Mouse (Mus musculus) layer of hippocampus, postnatal 36 days (tissue): ENCODE data around the gene Fbxo46. TPM values are rescaled to one million over a fixed set of nuclear protein-coding genes. Genes with fewer than 3 reads are reported as not detected.

Experiments
- DNase-seq, 2 experiments: peaks; one replicate each; pipeline ENCODE4 v3.0.0; 2022
- microRNA-seq, 2 experiments: library from miRNA; unstranded; fragments of <30 nt; microRNA quantifications; one replicate each; pipeline ENCODE4 v1.2.0; 2021
- total RNA-seq, 2 experiments: library from RNA; stranded (reverse); gene quantifications; 2 replicates each; pipeline ENCODE4 v1.2.3; 2021

Gene Fbxo46
- total RNA-seq, 2 experiments from 2014 or later: 14.2 to 14.3 TPM

DNA sequence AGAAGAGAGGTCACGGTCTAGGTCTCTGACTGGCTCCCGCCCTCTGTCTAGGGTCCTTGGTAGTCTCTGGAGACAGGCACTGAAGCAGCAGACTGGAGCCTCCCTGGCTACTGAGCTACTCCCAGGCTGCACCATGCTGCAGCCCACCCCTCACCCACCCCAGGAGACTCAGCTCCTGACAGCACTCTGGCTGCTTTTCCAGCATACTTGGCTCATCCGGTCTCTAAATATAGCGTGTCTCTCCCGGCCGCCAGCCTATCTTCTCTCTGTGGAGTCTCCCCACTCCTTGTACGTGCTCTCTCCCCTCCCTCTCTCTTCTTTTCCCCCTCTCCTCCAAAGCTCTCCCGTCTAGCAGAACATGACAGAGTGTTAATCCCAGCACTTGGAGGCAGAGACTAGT, 50.5 kb downstream of the Fbxo46 start:
- peak in 1 of 2 experiments; percentile 31 for DNase-seq

DNA sequence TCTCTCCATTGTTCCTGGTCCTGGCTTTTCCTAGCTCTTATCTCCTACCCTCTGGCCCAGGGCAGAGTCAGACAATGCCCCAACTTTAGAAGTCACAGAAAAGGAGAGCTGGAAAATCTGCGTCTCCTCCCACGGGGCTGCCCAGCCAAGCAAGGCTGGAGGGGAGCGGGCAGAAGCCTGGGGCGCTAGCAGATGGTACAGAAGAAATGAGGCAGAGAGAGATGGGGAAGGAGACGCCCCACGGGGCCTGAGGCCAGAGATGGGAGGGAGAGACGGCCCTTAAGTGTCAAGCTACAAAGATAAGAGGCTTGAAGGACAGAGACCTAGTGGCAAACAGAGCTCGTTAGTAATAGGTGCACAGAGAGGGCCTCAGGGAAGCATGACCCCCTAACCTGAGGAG, 52.2 kb downstream of the Fbxo46 start:
- DNase-seq: no peak

- peak; percentile 80 to 83 for DNase-seq
These were observed 53.2 kb downstream of the Fbxo46 start for GRCm38 (mm10) chr7:19172874-19173273.

DNA sequence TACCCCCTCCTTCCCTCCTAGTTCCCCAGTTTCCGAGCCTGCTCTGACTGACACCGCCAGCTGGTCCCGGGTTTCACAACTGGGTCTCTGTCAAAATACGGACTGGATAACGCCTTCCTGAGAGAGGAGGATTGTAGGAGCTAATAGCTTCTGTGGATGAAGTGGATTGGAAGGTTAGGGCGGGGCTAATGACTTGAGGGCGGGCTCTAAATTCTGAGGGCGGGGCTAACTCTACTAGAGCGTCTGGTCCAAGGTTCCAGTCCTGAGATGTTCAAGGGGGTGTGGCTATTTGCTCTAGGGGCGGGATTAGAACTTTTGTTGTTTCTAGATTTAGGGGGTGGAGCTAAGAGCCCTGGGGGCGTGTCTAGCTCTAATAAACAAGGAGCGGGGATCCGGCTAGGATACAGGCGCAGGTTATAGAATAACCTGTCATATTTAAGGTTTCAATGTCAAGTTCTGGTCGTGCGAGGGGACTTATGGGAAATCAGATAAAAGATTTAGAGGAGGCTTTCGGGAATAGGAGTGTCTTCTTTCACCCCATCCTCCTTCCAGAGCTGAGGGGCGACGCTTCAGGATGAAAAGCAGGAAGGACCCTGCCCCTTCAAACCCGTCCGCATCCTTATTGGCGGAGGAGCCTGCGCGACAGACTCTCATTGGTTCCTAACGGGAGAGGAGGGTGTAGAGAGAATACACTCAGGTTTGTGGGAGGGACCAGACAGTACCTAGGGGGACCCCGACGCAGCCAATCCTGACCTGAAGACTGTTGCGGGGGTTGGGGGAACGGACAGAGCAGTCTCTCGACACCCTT, 56.3 kb downstream of the Fbxo46 start, which contains the start of gene Eml2:
TSS of gene Eml2 (plus strand) at position 714 of the 808 bp plus-strand sequence.
- peak; percentile 88 to 89 for DNase-seq

GRCm38 (mm10) chr7:19176516-19176947, 56.9 kb downstream of the Fbxo46 start:
- no peak for DNase-seq

DNA sequence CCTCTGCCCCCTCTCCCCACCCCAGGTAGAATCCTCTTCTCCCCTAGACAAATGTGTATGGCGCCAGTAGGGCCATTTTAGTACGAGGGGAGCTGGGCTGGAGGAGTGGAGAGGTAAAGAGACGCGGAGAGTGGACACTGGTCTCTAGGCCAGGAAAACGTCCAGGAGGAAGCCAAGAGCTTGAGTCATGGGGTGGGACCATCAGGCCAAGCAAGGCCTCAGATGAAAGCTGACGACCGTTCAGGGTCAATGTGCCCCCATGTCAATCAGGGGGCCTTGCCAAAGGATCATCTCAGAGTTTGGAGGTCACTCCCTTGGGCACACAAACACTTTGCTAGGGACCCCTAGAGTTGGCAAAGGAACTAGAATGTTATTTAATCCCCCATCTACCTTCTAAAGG, 57.6 kb downstream of the Fbxo46 start:
- no peak for DNase-seq

GRCm38 (mm10) chr7:19178035-19178434, 58.4 kb downstream of the Fbxo46 start:
- DNase-seq: peak in 1 of 2 experiments; percentile 51

DNA sequence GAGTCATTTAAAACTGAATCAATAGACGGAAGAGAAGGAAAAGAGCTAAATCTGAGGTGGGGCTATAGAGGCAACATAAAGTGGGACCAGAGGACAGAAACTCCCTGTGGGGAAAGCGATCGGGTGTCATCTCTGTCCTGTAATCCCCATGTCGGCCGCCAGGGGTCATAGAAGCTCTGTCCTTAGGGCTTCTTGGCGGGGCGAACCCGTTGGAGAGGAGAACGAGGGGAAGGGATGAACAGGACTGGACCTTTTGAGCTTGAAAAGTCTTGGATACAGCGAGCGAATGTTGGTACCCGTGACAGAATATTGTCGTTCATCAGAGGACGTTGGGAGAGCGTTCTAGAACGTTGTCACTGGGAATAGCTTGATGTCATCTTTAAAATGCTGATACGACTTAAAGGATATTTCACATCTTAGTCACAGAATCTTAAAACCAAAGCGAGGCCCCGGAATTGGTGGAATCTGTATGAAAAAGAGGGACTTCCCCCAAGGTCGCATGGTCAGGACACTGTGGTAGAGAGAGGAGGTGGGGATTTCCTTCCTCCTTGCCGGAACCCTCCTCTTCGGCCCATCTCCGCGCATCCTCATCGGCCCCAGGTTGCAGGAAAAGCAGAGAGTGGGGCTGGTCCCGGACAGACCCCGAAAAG, 58.9 kb downstream of the Fbxo46 start:
- peak; percentile 78 to 80 for DNase-seq

- DNase-seq: peak; percentile 48 to 55
These were observed 59.5 kb downstream of the Fbxo46 start for GRCm38 (mm10) chr7:19179173-19179572.

DNA sequence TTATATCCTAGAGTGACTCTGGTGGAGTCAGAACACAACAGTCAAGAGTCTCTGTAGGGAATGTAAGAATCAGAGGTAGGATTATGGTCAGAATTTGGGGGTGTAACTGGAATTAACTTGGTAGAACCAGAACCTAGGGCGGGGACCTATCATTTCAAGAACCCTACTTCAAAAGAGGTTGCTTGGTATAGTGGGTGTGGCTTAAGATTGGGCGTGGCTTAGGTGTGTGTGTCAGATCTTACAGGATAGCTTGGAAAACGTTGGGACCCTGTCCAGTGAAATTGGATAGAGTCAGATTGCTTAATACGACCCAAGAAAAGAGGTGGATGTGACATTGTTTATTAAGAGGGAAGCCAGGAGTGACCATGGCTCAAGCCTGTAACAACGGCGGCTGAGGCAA, 60.3 kb downstream of the Fbxo46 start:
- DNase-seq: no peak

GRCm38 (mm10) chr7:19180862-19181429, 61.3 kb downstream of the Fbxo46 start:
- DNase-seq: no peak

DNA sequence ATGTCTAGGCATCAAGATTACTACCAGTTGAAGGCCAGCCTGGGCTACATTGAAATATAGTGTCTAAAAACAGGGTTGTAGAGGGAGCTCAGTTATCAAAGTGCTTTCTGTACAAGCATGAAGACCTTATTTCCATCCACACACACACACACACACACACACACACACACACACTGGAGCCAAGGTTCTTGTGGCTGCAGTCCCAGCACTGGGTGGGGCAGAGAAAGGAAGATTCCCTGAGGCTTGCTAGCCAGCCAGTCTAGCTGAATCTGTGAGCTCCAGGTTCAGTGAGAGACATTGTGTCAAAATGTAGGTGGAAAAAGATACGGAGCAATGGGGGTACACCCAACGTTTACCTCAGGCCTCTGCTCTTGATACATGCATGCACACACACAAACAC, 64.6 kb downstream of the Fbxo46 start:
- DNase-seq: no peak

GRCm38 (mm10) chr7:19184758-19185157, 65.1 kb downstream of the Fbxo46 start:
- DNase-seq: no peak

Small RNAs within 50 kb of the gene (microRNA-seq; reads per million reads assigned to microRNA genes)
- gene Mir3100 (3.0 to 5.1 reads per million in 2 experiments), gene Mir330 (9,368 to 10,822 reads per million in 2 experiments)

Other genes with a start within 250 kb of the Fbxo46 start
- gene Pglyrp1, start 248.5 kb upstream of the Fbxo46 start, total RNA-seq: 10 to 100 TPM; 13.6 to 21.1 TPM
- 10 to 100 TPM; 11.3 to 12.5 TPM for gene Ccdc61, start 209.4 kb upstream of the Fbxo46 start, total RNA-seq
- 10 to 100 TPM; 82.2 to 84.5 TPM for gene Nova2, start 194.0 kb upstream of the Fbxo46 start, total RNA-seq
- under 1 TPM; 0.33 to 0.87 TPM for gene Nanos2, start 132.5 kb upstream of the Fbxo46 start, total RNA-seq
- 10 to 100 TPM; 45.0 to 45.9 TPM for gene Mypop, start 128.6 kb upstream of the Fbxo46 start, total RNA-seq
- gene Irf2bp1, start 115.8 kb upstream of the Fbxo46 start, total RNA-seq: 10 to 100 TPM; 52.1 to 53.0 TPM
- not detected for gene Foxa3, start 96.3 kb upstream of the Fbxo46 start, total RNA-seq
- 100 to 1,000 TPM; 111 to 113 TPM for gene Sympk, start 95.5 kb upstream of the Fbxo46 start, total RNA-seq
- under 1 TPM; 0.15 to 0.33 TPM for gene Rsph6a, start 65.2 kb upstream of the Fbxo46 start, total RNA-seq
- 100 to 1,000 TPM; 136 to 143 TPM for gene Dmwd, start 43.6 kb upstream of the Fbxo46 start, total RNA-seq
- 10 to 100 TPM; 36.3 to 48.1 TPM for gene Dmpk, start 36.0 kb upstream of the Fbxo46 start, total RNA-seq
- 1 to 10 TPM; 2.5 to 2.8 TPM for gene Six5, start 25.3 kb upstream of the Fbxo46 start, total RNA-seq
- gene Gm4969, start 1.5 kb upstream of the Fbxo46 start, total RNA-seq: under 1 TPM; 0.40 to 0.43 TPM
- 10 to 100 TPM; 18.1 to 18.6 TPM for gene Qpctl, start 29.4 kb downstream of the Fbxo46 start, total RNA-seq
- gene Snrpd2, start 29.9 kb downstream of the Fbxo46 start, total RNA-seq: 10 to 100 TPM; 79.1 to 79.2 TPM
- 1 to 10 TPM in 1 of 2 experiments, under 1 TPM in 1; 0.62 to 1.9 TPM for gene Gipr, start 46.3 kb downstream of the Fbxo46 start, total RNA-seq
- gene Eml2, start 56.6 kb downstream of the Fbxo46 start, total RNA-seq: 100 to 1,000 TPM; 145 to 149 TPM
- gene Gpr4, start 92.7 kb downstream of the Fbxo46 start, total RNA-seq: 1 to 10 TPM; 2.4 to 2.5 TPM
- 10 to 100 TPM; 40.5 to 40.8 TPM for gene Opa3, start 108.5 kb downstream of the Fbxo46 start, total RNA-seq
- gene Vasp, start 152.0 kb downstream of the Fbxo46 start, total RNA-seq: 10 to 100 TPM; 15.2 to 21.2 TPM
- gene Ppm1n, start 160.2 kb downstream of the Fbxo46 start, total RNA-seq: under 1 TPM; 0.20 to 0.33 TPM
- gene Rtn2, start 162.8 kb downstream of the Fbxo46 start, total RNA-seq: 10 to 100 TPM; 89.7 to 91.3 TPM
- gene Fosb, start 190.2 kb downstream of the Fbxo46 start, total RNA-seq: 10 to 100 TPM; 12.6 to 18.8 TPM
- 10 to 100 TPM; 44.4 to 53.4 TPM for gene Ercc1, start 224.9 kb downstream of the Fbxo46 start, total RNA-seq
- gene Cd3eap, start 239.6 kb downstream of the Fbxo46 start, total RNA-seq: 10 to 100 TPM; 17.6 to 19.4 TPM
- gene Ppp1r13l, start 239.9 kb downstream of the Fbxo46 start, total RNA-seq: 1 to 10 TPM; 6.0 to 7.0 TPM